Mouse (Mus musculus) midbrain, embryonic 16.5 days (tissue): ENCODE data around the gene Itgal. TPM values are rescaled to one million over a fixed set of nuclear protein-coding genes. Genes with fewer than 3 reads are reported as not detected.
A peak's percentile ranks its signal among the peaks of the same experiment; 100 is the strongest.

ENCODE experiments used
- ATAC-seq: fragments of 200-750 bp; cut with Nextera tagmentation; 2 replicates; pipeline ENCODE4 v1.8.0; 2017; ENCODE audit warnings: moderate TSS enrichment
- H3K27ac ChIP-seq: fragments of 300-500 bp; sonication (generic); 2 replicates; pipeline ENCODE4 v1.5.1; 2014; ENCODE audit warnings: mild to moderate bottlenecking, low read length, mixed read lengths
- H3K27me3 ChIP-seq: fragments of 300-500 bp; sonication (generic); 2 replicates; pipeline ENCODE4 v1.6.1; 2014; ENCODE audit warnings: low read depth, low read length, mixed read lengths; ENCODE audit not compliant: control insufficient read depth, insufficient read depth
- H3K36me3 ChIP-seq: fragments of 300-500 bp; sonication (generic); 2 replicates; pipeline ENCODE4 v1.6.1; 2014; ENCODE audit warnings: mild to moderate bottlenecking, low read length, moderate library complexity, mixed read lengths; ENCODE audit not compliant: control insufficient read depth, insufficient read depth
- H3K4me1 ChIP-seq: fragments of 300-500 bp; sonication (generic); 2 replicates; pipeline ENCODE4 v1.6.1; 2014; ENCODE audit warnings: mild to moderate bottlenecking, low read length, mixed read lengths; ENCODE audit not compliant: control insufficient read depth, insufficient read depth
- H3K4me2 ChIP-seq: fragments of 300-500 bp; sonication (generic); 2 replicates; pipeline ENCODE4 v1.6.1; 2014; ENCODE audit warnings: mild to moderate bottlenecking, low read length, mixed read lengths
- H3K4me3 ChIP-seq: fragments of 300-500 bp; sonication (generic); 2 replicates; pipeline ENCODE4 v1.5.1; 2014; ENCODE audit warnings: low read depth, mild to moderate bottlenecking, low read length, moderate library complexity, mixed read lengths
- H3K9ac ChIP-seq: fragments of 300-500 bp; sonication (generic); 2 replicates; pipeline ENCODE4 v1.6.1; 2014; ENCODE audit warnings: low read depth, low read length, mixed read lengths
- H3K9me3 ChIP-seq: fragments of 300-500 bp; sonication (generic); replicated peaks from 2 replicates; pipeline ENCODE4 v1.6.1; 2014; ENCODE audit warnings: mild to moderate bottlenecking, low read length, mixed read lengths; ENCODE audit not compliant: control insufficient read depth, poor library complexity, severe bottlenecking
- WGBS: fragments of 180-500 bp; shearing (Covaris S2); extraction: QIAGEN DNeasy Blood & Tissue Kit; methylation state at CpG from one replicate; pipeline ENCODE4 v1.1.7; 2014; 5-methylcytosine and 5-hydroxymethylcytosine counted together
- polyA plus RNA-seq: library from polyadenylated mRNA; unstranded; fragments of >200 nt; fragmentation: Nextera tagmentation; extraction: Ambion mirVana; gene quantifications from 2 replicates; pipeline ENCODE4 v1.2.1, GENCODE M21; 2015

Gene Itgal
- polyA plus RNA-seq, 1 experiment from 2014 or later = 0.25 TPM

DNA sequence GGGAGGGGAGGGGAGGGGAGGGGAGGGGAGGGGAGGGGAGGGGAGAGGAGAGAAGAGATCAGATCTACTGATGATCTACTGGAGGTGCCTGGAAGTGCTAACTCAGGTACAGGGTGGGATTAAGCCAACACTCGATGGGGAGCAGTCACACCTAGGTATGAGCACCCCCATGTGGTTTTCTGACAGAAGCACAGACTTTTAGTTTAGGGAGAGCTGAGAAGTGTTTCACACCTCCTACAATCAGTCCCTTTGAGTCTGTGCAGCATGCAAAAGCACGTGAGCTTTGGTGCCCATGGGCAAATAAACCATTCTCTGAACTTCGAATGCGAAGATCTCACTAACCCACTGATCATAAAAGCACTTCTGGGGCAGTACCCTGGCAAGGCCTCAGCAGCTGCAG is 46.3 kb downstream of the Itgal start:
- Histone ChIP-seq H3K27ac (no peak overlapping the region), H3K9me3 (no peaks in the 10 kb centered on the region), H3K4me1 (peaks cover 16% of the 10 kb centered on the region), H3K4me3 (no peak overlapping the region), H3K9ac (no peak overlapping the region), H3K36me3 (peaks cover 9% of the 10 kb centered on the region), H3K4me2 (no peak overlapping the region), H3K27me3 (no peaks in the 10 kb centered on the region)
- ATAC-seq = no peak
- WGBS = 74% methylated on average over 4 of the region's 4 CpGs

DNA sequence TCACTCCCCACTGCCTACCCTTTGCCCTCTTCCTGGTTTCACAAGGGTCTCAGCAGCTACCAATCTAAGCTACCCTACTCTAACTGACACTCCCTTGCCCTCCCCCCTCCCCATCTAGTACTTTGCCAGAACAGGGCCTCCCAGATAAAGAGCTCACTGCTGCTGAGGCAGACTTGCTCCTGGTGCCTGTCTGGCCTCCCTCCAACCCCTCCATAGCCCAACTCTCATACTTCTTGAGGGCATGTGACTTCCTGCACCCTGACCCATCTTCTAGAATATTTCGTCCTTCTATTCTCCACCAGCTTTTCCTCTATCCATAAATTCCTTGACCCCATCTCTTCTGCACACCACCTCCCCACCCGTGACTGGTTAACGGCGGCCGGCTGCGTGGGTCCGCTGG is 46.8 kb downstream of the Itgal start:
- Histone ChIP-seq H3K9ac (no peak overlapping the region), H3K4me2 (no peak overlapping the region), H3K36me3 (peaks cover 9% of the 10 kb centered on the region), H3K4me1 (peaks cover 16% of the 10 kb centered on the region), H3K27ac (no peak overlapping the region), H3K4me3 (no peak overlapping the region), H3K27me3 (no peaks in the 10 kb centered on the region), H3K9me3 (no peaks in the 10 kb centered on the region)
- ATAC-seq = no peak
- WGBS = 93% methylated on average over 7 of the region's 7 CpGs

DNA sequence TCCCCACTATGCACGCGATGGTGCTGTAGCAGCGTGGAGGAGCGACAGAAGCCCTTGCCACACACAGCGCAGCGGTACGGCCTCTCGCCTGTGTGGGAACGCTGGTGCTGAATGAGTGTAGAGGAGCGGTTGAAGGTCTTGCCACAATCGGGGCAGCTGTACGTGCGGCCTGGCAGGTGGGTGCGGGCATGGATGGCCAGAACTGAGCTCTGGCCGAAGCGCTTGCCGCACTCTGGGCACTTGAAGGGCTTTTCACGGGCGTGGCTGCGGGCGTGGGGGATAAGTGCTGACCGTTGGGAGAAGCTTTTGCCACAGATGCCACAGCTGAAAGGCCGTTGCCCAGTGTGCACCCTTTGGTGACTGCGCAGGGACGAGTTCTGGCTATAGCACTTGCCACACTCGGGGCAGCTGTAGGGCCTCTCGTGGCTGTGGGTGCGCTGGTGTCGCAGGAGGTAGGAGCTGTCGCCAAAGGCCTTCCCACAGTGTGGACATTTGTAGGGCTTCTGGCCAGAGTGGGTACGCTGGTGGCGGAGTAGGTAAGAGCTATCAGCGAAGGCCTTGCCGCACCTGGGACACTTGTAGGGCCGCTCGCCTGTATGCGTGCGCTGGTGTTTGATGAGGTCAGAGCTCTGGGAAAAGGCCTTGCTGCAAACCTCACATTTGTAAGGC is 47.4 kb downstream of the Itgal start:
- 97% methylated on average over 38 of the region's 38 CpGs for WGBS
- H3K27ac ChIP-seq = no peak overlapping the region
- no peak overlapping the region for H3K4me2 ChIP-seq
- H3K9me3 ChIP-seq = no peaks in the 10 kb centered on the region
- no peak for ATAC-seq
- H3K9ac ChIP-seq = no peak overlapping the region
- peaks cover 16% of the 10 kb centered on the region for H3K4me1 ChIP-seq
- H3K36me3 ChIP-seq = peaks cover 9% of the 10 kb centered on the region
- H3K4me3 ChIP-seq = no peak overlapping the region
- H3K27me3 ChIP-seq = no peaks in the 10 kb centered on the region

DNA sequence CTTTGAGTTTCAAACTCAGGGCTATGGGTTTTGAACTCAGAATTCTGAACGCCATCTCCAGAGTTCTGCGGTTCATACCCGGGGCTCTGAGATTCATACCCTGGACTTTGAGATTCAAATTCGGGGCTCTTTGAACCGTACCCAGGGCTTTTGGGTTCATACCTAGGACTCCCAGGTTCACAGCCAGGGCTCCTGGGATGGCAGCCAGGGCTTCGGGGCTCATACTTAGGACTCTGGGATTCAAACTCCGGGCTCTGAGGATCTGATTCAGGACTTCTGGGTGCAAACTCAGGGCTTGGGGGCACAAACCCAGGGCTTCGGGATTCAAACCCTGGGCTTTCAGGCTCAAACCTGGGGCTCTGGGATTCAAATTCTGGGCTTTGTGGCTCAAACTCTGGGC is 48.3 kb downstream of the Itgal start:
- ATAC-seq = no peak
- no peaks in the 10 kb centered on the region for H3K27me3 ChIP-seq
- no peak overlapping the region for H3K27ac ChIP-seq
- H3K9me3 ChIP-seq = no peaks in the 10 kb centered on the region
- H3K36me3 ChIP-seq = peaks cover 9% of the 10 kb centered on the region
- H3K9ac ChIP-seq = peak overlapping the region; percentile 94
- peak overlapping the region; percentile 91 for H3K4me3 ChIP-seq
- WGBS = 92% methylated on average over 8 of the region's 8 CpGs
- peak overlapping the region; percentile 79 for H3K4me2 ChIP-seq
- peaks cover 16% of the 10 kb centered on the region for H3K4me1 ChIP-seq

DNA sequence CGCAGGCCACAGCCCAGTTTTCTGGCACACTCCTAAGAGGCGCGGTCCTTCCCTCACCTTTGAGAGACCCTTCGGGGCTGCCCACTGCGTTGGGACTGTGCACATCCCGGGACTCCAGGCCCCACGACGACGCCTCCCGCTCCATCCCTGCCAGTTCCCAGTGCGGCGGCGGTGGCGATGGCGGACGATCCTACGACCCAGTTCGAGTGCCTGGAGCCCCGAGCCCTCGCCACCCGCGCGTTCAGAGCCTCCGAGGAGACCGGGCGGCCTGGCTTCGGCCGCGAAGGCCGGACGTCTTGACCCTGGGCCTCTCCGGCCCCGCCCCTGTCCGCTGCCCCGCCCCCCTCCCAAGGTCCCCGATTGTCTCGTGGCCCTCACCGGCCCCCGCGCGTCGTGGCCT is 49.0 kb downstream of the Itgal start:
- Histone ChIP-seq H3K27me3 (no peaks in the 10 kb centered on the region), H3K36me3 (peaks cover 9% of the 10 kb centered on the region), H3K4me3 (peak overlapping the region; percentile 91), H3K9me3 (no peaks in the 10 kb centered on the region), H3K4me1 (peaks cover 16% of the 10 kb centered on the region), H3K4me2 (peak overlapping the region; percentile 79), H3K27ac (peak overlapping the region; percentile 97), H3K9ac (peak overlapping the region; percentile 94)
- peak; percentile 43 for ATAC-seq
- under 1% methylated on average over 42 of the region's 42 CpGs for WGBS

DNA sequence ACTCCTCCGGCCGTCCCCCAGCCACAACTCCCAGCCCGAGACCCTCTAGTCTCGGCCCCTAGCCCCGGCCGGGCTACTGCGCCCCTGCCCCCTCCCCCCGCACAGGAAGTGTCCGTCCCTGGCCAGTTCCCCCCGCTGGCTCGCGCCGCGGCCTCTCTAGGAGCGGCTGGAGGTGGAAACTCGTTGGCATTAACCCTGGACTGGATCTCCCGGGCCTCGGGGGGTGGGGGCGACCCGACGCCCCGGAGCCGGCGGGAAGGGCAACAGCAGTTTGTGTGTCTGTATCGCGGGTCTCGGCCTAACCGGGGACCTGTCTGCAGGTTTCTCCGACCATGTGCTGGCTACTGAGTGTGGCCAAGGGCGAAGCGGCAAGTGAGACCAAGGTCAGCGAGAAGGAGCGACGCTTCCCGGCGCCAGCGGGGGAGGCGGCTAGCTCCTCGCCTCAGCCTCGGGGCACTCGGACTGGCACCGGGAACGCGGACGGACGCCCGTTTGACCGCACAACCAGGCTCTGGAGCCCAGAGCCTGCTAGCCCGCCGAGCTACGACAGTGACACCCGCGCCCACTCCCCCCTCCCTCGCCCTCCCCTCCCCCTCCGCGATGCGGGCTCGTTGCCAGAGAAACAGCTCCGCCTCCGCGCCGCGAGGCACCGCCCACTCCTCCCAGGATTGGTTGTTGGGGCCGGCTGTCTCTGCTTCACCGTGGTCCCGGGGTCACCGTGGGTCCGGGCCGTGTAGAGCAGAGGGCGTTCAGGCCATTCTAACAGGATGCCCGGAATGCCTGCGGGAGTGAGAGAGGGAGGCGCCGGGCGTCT is 49.7 kb downstream of the Itgal start, which contains the start of gene Zfp768:
Zfp768 (minus strand) TSS at position 78 of the 814 bp plus-strand sequence.
- H3K9ac ChIP-seq = peak within 1 kb of the TSS; percentile 94
- WGBS = 0% methylated on average over 68 of the region's 76 CpGs
- peak; percentile 94 for ATAC-seq
- peaks cover 16% of the 10 kb centered on the region for H3K4me1 ChIP-seq
- H3K9me3 ChIP-seq = no peaks in the 10 kb centered on the region
- H3K4me3 ChIP-seq = peak within 1 kb of the TSS; percentile 91
- no peaks in the 10 kb centered on the region for H3K27me3 ChIP-seq
- peak within 1 kb of the TSS; percentile 79 for H3K4me2 ChIP-seq
- peaks cover 9% of the 10 kb centered on the region for H3K36me3 ChIP-seq
- H3K27ac ChIP-seq = peak within 1 kb of the TSS; percentile 97

DNA sequence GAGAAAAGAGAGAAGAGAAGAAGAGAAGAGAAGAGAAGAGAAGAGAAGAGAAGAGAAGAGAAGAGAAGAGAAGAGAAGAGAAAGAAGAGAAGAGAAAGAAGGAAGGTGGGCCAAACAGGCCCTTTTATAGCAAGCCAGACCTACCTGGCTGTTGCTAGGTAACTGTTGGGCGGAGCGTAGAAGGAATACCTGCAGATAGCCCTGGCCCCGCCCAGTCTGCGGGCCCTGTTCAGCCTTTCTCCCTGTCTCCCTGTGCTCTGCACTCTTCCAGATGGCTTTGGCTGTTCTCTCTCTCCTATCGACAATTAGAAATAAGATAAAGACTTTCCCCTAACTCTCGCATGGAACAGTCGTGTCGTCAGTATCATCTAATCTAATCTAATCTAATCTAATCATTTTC is 50.6 kb downstream of the Itgal start:
- WGBS = 13% methylated on average over 8 of the region's 8 CpGs
- H3K36me3 ChIP-seq = peaks cover 9% of the 10 kb centered on the region
- H3K4me3 ChIP-seq = peak overlapping the region; percentile 91
- ATAC-seq = no peak
- no peak overlapping the region for H3K9ac ChIP-seq
- H3K4me1 ChIP-seq = peaks cover 16% of the 10 kb centered on the region
- H3K27me3 ChIP-seq = no peaks in the 10 kb centered on the region
- H3K9me3 ChIP-seq = no peaks in the 10 kb centered on the region
- no peak overlapping the region for H3K27ac ChIP-seq
- peak overlapping the region; percentile 79 for H3K4me2 ChIP-seq

DNA sequence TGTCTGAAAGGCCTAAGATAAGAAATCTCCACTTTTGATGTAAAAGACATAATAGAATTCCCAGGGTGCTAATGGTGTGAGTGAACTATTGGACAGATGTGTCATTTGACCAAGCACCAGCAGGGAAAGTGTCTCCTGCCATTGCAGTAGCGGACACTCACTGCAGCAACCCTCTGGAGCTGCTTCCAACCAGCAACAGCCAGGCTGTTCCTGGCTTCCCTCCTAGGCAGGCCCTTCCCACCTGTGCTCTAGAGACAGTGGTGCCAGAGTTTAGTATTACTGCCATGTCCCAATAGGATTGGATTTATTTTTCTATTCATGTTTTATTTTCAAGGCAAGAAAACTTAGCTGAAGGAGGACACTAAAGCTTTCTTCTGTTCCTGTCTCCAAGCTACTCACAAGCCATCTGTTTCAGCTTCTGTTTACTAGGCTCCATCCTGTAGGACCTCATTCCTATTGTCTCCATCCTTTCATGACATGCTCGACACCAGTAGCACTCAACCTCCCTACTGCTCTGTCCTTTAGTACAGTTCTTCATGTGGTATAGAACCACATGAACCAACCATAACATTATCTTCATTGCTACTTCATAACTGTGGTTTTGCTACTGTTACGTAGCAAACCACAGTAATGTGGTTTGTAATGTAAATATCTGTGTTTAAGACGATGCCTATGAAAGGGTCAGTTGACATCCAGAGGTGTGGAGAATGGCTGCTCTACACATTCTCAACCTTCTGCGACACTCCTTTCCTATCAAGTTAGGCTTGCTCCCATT is 55.4 kb downstream of the Itgal start:
- WGBS = 88% methylated on average over 5 of the region's 5 CpGs
- H3K9ac ChIP-seq = no peak overlapping the region

More for the DNA sequence above, 55.4 kb downstream of the Itgal start:
- ATAC-seq = no peak
- no peak overlapping the region for H3K4me2 ChIP-seq
- no peak overlapping the region for H3K27ac ChIP-seq
- H3K36me3 ChIP-seq = no peaks in the 10 kb centered on the region
- no peaks in the 10 kb centered on the region for H3K27me3 ChIP-seq
- no peak overlapping the region for H3K4me3 ChIP-seq
- no peaks in the 10 kb centered on the region for H3K9me3 ChIP-seq
- H3K4me1 ChIP-seq = peaks cover 8% of the 10 kb centered on the region
